Mouse (Mus musculus): ENCODE measurements around the gene Krtcap3. TPM values are rescaled to one million over a fixed set of nuclear protein-coding genes. Genes with fewer than 3 reads are reported as not detected.

Gene Krtcap3
- polyA plus RNA-seq, 1 experiment, result 205 TPM

DNA sequence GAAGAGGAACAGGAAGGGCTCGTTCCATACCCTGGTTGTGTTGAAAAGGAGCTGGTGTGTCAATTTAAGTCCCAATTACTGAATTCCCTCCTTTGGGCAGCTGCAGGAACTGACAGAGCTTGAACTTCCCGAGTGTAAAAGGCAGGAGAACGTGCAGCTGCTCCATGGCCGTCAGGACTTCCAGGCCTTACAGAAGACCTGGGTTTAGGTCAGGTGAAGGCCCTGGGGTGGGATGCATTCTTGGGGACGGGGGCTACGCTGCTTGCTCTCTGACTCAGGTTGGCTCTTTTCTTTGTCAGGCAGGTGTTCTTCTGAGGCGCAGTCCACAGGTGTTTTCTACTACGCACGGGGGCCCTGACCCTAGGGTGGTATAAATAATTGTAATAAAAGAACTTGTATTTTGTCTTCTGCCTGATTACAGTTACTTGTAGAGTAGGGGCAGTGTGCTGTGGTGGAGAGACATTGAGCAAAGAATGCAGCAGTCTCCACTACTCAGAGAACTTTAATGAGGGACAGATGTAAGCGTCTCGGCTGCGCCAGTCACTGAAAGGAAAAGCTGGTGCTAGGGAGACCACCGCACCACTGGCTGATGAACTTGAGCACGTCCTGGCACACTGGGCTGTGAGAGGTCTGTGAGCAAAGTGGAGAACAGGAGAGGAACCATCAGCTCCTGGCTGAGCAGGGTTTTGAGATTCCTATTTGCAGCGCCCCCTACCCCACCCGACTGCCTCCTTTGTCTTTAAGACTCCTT lies 1.5 kb downstream of the Krtcap3 start:
- TF ChIP-seq POLR2A (IDR thresholded peaks at IDR 0.05; ENCODE audit: low read depth, low read length), result no peak
- no peak for TF ChIP-seq CTCF (IDR thresholded peaks at IDR 0.05; ENCODE audit: extremely low read depth, insufficient read length, insufficient replicate concordance, low read depth, low read length)
- H3K27me3 ChIP-seq (ENCODE audit: control insufficient read depth, insufficient read depth, low read length), result no peaks in the 10 kb centered on the region
- H3K4me1 ChIP-seq (ENCODE audit: control insufficient read depth, insufficient read depth, insufficient read length, low read length), result peaks cover 14% of the 10 kb centered on the region
- peaks cover 41% of the 10 kb centered on the region for H3K36me3 ChIP-seq (ENCODE audit: control insufficient read depth, insufficient read depth, low read length)
- H3K27ac ChIP-seq (ENCODE audit: insufficient read depth, low read depth, low read length), result peak overlapping the region; percentile 95
- peak overlapping the region; percentile 82 for H3K4me3 ChIP-seq (ENCODE audit: low read depth, low read length)
- WGBS, result 46% methylated on average over 16 of the region's 16 CpGs

DNA sequence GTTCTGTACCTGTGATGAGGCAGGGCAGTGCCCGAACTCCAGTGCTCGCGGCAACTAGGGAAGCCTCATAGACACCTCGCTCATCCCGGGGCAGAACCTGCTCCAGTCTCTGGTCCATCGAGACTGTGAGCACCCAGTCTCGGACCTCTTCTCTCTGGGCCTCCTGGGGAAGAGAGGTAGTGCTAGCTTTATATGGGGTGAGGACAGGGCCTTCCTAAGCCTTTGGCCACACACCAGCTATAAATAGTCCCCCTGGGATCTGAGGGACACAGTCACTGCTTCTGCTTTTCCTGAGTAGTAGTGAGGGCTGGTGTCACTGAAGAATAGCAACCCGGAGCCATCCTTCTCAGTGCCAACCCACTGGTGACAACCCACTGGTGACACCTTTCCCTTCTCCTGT lies 2.3 kb downstream of the Krtcap3 start:
- peak overlapping the region; percentile 56 for H3K4me3 ChIP-seq (ENCODE audit: low read depth, low read length)
- WGBS, result 54% methylated on average over 8 of the region's 8 CpGs

DNA sequence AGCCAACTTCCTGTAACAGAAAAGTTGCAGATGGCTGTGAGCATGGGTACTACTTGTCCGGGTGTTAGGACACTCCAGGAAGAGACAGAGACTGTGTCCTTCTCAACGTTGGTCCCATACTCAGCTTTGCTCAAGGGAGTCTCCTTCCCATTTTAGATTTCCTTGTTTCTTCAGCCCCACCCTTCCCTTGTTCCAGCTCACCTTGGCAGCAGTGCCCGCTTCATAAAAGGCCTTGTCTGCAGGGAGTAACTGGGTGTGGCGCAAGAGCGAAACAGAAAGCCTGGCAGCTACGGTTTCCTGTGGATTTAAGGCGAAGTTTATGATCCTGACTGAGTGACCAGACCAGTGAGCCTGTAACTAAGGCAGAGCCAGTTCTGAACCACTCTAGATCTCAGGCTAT lies 3.0 kb downstream of the Krtcap3 start:
- H3K27me3 ChIP-seq (ENCODE audit: control insufficient read depth, insufficient read depth, low read length), result no peaks in the 10 kb centered on the region
- 23% methylated on average over 7 of the region's 7 CpGs for WGBS

More for the DNA sequence above, 2.3 kb downstream of the Krtcap3 start:
- Histone ChIP-seq H3K36me3 (ENCODE audit: control insufficient read depth, insufficient read depth, low read length) (peaks cover 35% of the 10 kb centered on the region), H3K27me3 (ENCODE audit: control insufficient read depth, insufficient read depth, low read length) (no peaks in the 10 kb centered on the region), H3K27ac (ENCODE audit: insufficient read depth, low read depth, low read length) (peak overlapping the region; percentile 95), H3K4me1 (ENCODE audit: control insufficient read depth, insufficient read depth, insufficient read length, low read length) (peaks cover 14% of the 10 kb centered on the region)
- TF ChIP-seq POLR2A (IDR thresholded peaks at IDR 0.05; ENCODE audit: low read depth, low read length) (no peak), CTCF (IDR thresholded peaks at IDR 0.05; ENCODE audit: extremely low read depth, insufficient read length, insufficient replicate concordance, low read depth, low read length) (no peak)

DNA sequence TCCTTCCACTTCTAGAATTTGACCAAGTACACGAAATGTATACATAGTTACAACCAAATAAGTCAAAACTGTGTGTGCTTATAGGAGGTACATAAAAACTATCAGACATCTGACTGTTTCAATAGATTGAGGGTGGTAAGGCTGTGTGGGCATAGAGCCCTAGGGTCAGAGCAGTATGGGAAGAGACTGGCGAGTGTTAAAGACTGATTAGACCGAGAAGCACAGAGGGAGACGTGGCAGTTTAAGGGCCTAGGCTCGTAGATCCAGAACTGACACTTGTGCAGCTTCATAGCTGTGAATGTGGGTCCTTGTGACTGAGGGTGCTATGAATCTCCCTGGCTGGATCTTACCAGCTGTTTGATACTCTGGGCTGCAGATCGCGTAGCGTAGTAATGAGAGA lies 3.4 kb downstream of the Krtcap3 start:
- peak overlapping the region; percentile 95 for H3K27ac ChIP-seq (ENCODE audit: insufficient read depth, low read depth, low read length)
- no peak overlapping the region for H3K4me3 ChIP-seq (ENCODE audit: low read depth, low read length)
- TF ChIP-seq POLR2A (IDR thresholded peaks at IDR 0.05; ENCODE audit: low read depth, low read length), result no peak
- TF ChIP-seq CTCF (IDR thresholded peaks at IDR 0.05; ENCODE audit: extremely low read depth, insufficient read length, insufficient replicate concordance, low read depth, low read length), result no peak

More for the DNA sequence above, 3.0 kb downstream of the Krtcap3 start:
- H3K36me3 ChIP-seq (ENCODE audit: control insufficient read depth, insufficient read depth, low read length), result peaks cover 30% of the 10 kb centered on the region
- H3K4me1 ChIP-seq (ENCODE audit: control insufficient read depth, insufficient read depth, insufficient read length, low read length), result peaks cover 14% of the 10 kb centered on the region
- no peak for TF ChIP-seq CTCF (IDR thresholded peaks at IDR 0.05; ENCODE audit: extremely low read depth, insufficient read length, insufficient replicate concordance, low read depth, low read length)
- no peak for TF ChIP-seq POLR2A (IDR thresholded peaks at IDR 0.05; ENCODE audit: low read depth, low read length)
- H3K4me3 ChIP-seq (ENCODE audit: low read depth, low read length), result peak overlapping the region; percentile 56
- H3K27ac ChIP-seq (ENCODE audit: insufficient read depth, low read depth, low read length), result peak overlapping the region; percentile 95

DNA sequence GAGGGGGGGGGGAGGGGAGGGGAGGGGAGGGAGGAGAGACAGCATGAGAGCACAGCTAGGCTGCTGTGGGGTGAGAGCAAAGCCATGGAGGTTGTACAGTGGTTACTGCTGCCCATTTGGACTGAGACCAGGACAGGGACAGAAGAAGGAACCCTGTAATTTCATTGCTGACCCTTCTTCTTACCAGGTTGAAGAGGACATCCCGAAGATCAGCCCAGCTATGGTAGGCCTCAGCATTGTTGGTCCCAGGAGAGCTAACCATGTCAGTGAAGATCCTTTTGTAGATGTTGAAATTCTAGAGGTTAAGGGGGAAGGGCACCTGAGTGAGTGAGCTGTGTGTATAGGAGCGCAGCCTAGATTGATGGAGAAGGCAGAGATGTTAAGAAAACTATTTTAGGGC lies 3.9 kb downstream of the Krtcap3 start:
- no peak overlapping the region for H3K27ac ChIP-seq (ENCODE audit: insufficient read depth, low read depth, low read length)
- H3K4me1 ChIP-seq (ENCODE audit: control insufficient read depth, insufficient read depth, insufficient read length, low read length), result peaks cover 14% of the 10 kb centered on the region
- WGBS, result 90% methylated on average over 2 of the region's 2 CpGs
- TF ChIP-seq POLR2A (IDR thresholded peaks at IDR 0.05; ENCODE audit: low read depth, low read length) (no peak), CTCF (IDR thresholded peaks at IDR 0.05; ENCODE audit: extremely low read depth, insufficient read length, insufficient replicate concordance, low read depth, low read length) (no peak)
- peaks cover 23% of the 10 kb centered on the region for H3K36me3 ChIP-seq (ENCODE audit: control insufficient read depth, insufficient read depth, low read length)
- no peak overlapping the region for H3K4me3 ChIP-seq (ENCODE audit: low read depth, low read length)
- no peaks in the 10 kb centered on the region for H3K27me3 ChIP-seq (ENCODE audit: control insufficient read depth, insufficient read depth, low read length)

More for the DNA sequence above, 3.4 kb downstream of the Krtcap3 start:
- H3K4me1 ChIP-seq (ENCODE audit: control insufficient read depth, insufficient read depth, insufficient read length, low read length), result peaks cover 14% of the 10 kb centered on the region
- H3K36me3 ChIP-seq (ENCODE audit: control insufficient read depth, insufficient read depth, low read length), result peaks cover 25% of the 10 kb centered on the region
- H3K27me3 ChIP-seq (ENCODE audit: control insufficient read depth, insufficient read depth, low read length), result no peaks in the 10 kb centered on the region
- WGBS, result 58% methylated on average over 8 of the region's 8 CpGs

DNA sequence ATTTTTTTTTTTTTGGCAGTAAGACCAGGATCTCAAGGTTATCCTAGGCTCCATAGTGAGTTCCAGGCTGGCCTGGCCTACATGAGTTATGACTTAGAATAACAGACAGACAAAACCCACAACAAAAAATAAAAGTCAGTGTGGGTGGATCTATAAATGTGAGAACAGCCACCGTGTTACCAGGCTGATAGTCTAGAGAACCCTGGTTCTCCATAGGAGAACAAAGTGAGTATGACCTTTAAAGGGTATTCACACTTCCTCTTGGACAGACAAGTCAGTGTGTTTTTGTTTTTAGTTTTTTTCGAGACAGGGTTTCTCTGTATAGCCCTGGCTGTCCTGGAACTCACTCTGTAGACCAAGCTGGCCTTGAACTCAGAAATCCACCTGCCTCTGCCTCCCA lies 4.5 kb downstream of the Krtcap3 start:
- H3K27ac ChIP-seq (ENCODE audit: insufficient read depth, low read depth, low read length), result no peak overlapping the region
- H3K36me3 ChIP-seq (ENCODE audit: control insufficient read depth, insufficient read depth, low read length), result peaks cover 19% of the 10 kb centered on the region
- no peak overlapping the region for H3K4me3 ChIP-seq (ENCODE audit: low read depth, low read length)
- peaks cover 14% of the 10 kb centered on the region for H3K4me1 ChIP-seq (ENCODE audit: control insufficient read depth, insufficient read depth, insufficient read length, low read length)
- no peak for TF ChIP-seq CTCF (IDR thresholded peaks at IDR 0.05; ENCODE audit: extremely low read depth, insufficient read length, insufficient replicate concordance, low read depth, low read length)
- TF ChIP-seq POLR2A (IDR thresholded peaks at IDR 0.05; ENCODE audit: low read depth, low read length), result no peak
- 74% methylated on average over 2 of the region's 2 CpGs for WGBS
- H3K27me3 ChIP-seq (ENCODE audit: control insufficient read depth, insufficient read depth, low read length), result no peaks in the 10 kb centered on the region

DNA sequence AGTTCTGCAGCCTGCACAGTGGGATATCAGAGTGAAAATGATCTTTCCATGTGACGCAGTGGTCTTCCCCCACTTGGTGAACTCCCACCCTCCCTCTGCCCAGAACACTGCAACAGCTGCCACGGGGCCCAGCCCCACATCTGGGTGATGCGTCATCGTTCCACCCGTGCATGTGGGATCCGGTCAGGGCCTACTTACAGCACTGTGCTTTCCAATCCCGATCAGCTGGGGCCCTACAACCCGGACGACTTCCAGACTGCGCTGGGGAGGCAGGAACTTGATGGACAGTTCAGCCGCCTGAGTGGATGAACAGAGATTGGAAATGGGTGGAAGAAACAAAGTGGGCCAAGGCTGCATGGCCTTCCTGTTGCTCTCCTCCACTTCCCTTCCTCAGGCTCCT lies 6.1 kb downstream of the Krtcap3 start:
- H3K4me3 ChIP-seq (ENCODE audit: low read depth, low read length), result no peak overlapping the region
- TF ChIP-seq CTCF (IDR thresholded peaks at IDR 0.05; ENCODE audit: extremely low read depth, insufficient read length, insufficient replicate concordance, low read depth, low read length), result no peak
- TF ChIP-seq POLR2A (IDR thresholded peaks at IDR 0.05; ENCODE audit: low read depth, low read length), result no peak
- 86% methylated on average over 11 of the region's 11 CpGs for WGBS

More for the DNA sequence above, 6.1 kb downstream of the Krtcap3 start:
- Histone ChIP-seq H3K36me3 (ENCODE audit: control insufficient read depth, insufficient read depth, low read length) (peaks cover 15% of the 10 kb centered on the region; the same call in 1 of the 2 replicates), H3K27me3 (ENCODE audit: control insufficient read depth, insufficient read depth, low read length) (no peaks in the 10 kb centered on the region), H3K27ac (ENCODE audit: insufficient read depth, low read depth, low read length) (no peak overlapping the region), H3K4me1 (ENCODE audit: control insufficient read depth, insufficient read depth, insufficient read length, low read length) (peaks cover 14% of the 10 kb centered on the region; the same call in 1 of the 2 replicates)
